Mouse (Mus musculus): Measurements from ENCODE around the gene Foxp3.

- TF ChIP-seq CTCF (IDR thresholded peaks at IDR 0.05; ENCODE audit: borderline replicate concordance, control insufficient read depth, extremely low read depth, insufficient read depth, low read length, poor library complexity) (no peak), POLR2A (IDR thresholded peaks at IDR 0.05; ENCODE audit: control insufficient read depth, extremely low read depth, insufficient read depth, low read length, poor library complexity) (no peak)
Observed at GRCm38 (mm10) chrX:7573176-7574086, at the start of gene Foxp3.
